Mouse (Mus musculus): ENCODE data around the gene Slc26a1. TPM values are rescaled to one million over a fixed set of nuclear protein-coding genes. Genes with fewer than 3 reads are reported as not detected.

Gene Slc26a1
- polyA plus RNA-seq, 1 experiment = 0.09 TPM

- H3K36me3 ChIP-seq (ENCODE audit: control insufficient read depth, insufficient read depth, low read length) = no peaks in the 10 kb centered on the region
- H3K27me3 ChIP-seq (ENCODE audit: control insufficient read depth, insufficient read depth, low read length) = no peaks in the 10 kb centered on the region
- H3K27ac ChIP-seq (ENCODE audit: control insufficient read depth, insufficient read depth, low read depth, low read length) = no peak overlapping the region
- TF ChIP-seq CTCF (IDR thresholded peaks at IDR 0.05; ENCODE audit: control insufficient read depth, insufficient read depth, insufficient replicate concordance, low read depth, low read length) (no peak), POLR2A (IDR thresholded peaks at IDR 0.05; ENCODE audit: control insufficient read depth, low read depth, low read length) (no peak)
- H3K4me3 ChIP-seq (ENCODE audit: control insufficient read depth, low read depth, low read length) = no peak overlapping the region
- H3K4me1 ChIP-seq (ENCODE audit: control insufficient read depth, insufficient read depth, low read length) = peaks cover 9% of the 10 kb centered on the region; the same call in 1 of the 2 replicates
Observed at GRCm38 (mm10) chr5:108713096-108713495, 37.7 kb upstream of the Slc26a1 start.

- Histone ChIP-seq H3K27ac (ENCODE audit: control insufficient read depth, insufficient read depth, low read depth, low read length) (no peak overlapping the region), H3K4me3 (ENCODE audit: control insufficient read depth, low read depth, low read length) (no peak overlapping the region), H3K4me1 (ENCODE audit: control insufficient read depth, insufficient read depth, low read length) (peaks cover 9% of the 10 kb centered on the region; the same call in 1 of the 2 replicates), H3K36me3 (ENCODE audit: control insufficient read depth, insufficient read depth, low read length) (no peaks in the 10 kb centered on the region), H3K27me3 (ENCODE audit: control insufficient read depth, insufficient read depth, low read length) (no peaks in the 10 kb centered on the region)
- TF ChIP-seq POLR2A (IDR thresholded peaks at IDR 0.05; ENCODE audit: control insufficient read depth, low read depth, low read length) = no peak
- TF ChIP-seq CTCF (IDR thresholded peaks at IDR 0.05; ENCODE audit: control insufficient read depth, insufficient read depth, insufficient replicate concordance, low read depth, low read length) = no peak
Observed at GRCm38 (mm10) chr5:108711968-108712367, 36.6 kb upstream of the Slc26a1 start.

- no peak overlapping the region for H3K4me3 ChIP-seq (ENCODE audit: control insufficient read depth, low read depth, low read length)
- H3K27me3 ChIP-seq (ENCODE audit: control insufficient read depth, insufficient read depth, low read length) = no peaks in the 10 kb centered on the region
- no peaks in the 10 kb centered on the region; the same call in 1 of the 2 replicates for H3K36me3 ChIP-seq (ENCODE audit: control insufficient read depth, insufficient read depth, low read length)
- H3K27ac ChIP-seq (ENCODE audit: control insufficient read depth, insufficient read depth, low read depth, low read length) = no peak overlapping the region
- no peak for TF ChIP-seq POLR2A (IDR thresholded peaks at IDR 0.05; ENCODE audit: control insufficient read depth, low read depth, low read length)
- no peak for TF ChIP-seq CTCF (IDR thresholded peaks at IDR 0.05; ENCODE audit: control insufficient read depth, insufficient read depth, insufficient replicate concordance, low read depth, low read length)
- H3K4me1 ChIP-seq (ENCODE audit: control insufficient read depth, insufficient read depth, low read length) = peaks cover 8% of the 10 kb centered on the region; the same call in 1 of the 2 replicates
Observed at GRCm38 (mm10) chr5:108708981-108709731, 33.8 kb upstream of the Slc26a1 start.

- H3K4me1 ChIP-seq (ENCODE audit: control insufficient read depth, insufficient read depth, low read length) = peaks cover 4% of the 10 kb centered on the region; the same call in 1 of the 2 replicates
- H3K27ac ChIP-seq (ENCODE audit: control insufficient read depth, insufficient read depth, low read depth, low read length) = no peak overlapping the region
- no peaks in the 10 kb centered on the region; the same call in 1 of the 2 replicates for H3K36me3 ChIP-seq (ENCODE audit: control insufficient read depth, insufficient read depth, low read length)
- H3K4me3 ChIP-seq (ENCODE audit: control insufficient read depth, low read depth, low read length) = no peak overlapping the region
- H3K27me3 ChIP-seq (ENCODE audit: control insufficient read depth, insufficient read depth, low read length) = no peaks in the 10 kb centered on the region
- TF ChIP-seq CTCF (IDR thresholded peaks at IDR 0.05; ENCODE audit: control insufficient read depth, insufficient read depth, insufficient replicate concordance, low read depth, low read length) = no peak
- no peak for TF ChIP-seq POLR2A (IDR thresholded peaks at IDR 0.05; ENCODE audit: control insufficient read depth, low read depth, low read length)
Observed at GRCm38 (mm10) chr5:108708419-108708818, 33.0 kb upstream of the Slc26a1 start.

- no peak overlapping the region for H3K4me3 ChIP-seq (ENCODE audit: control insufficient read depth, low read depth, low read length)
- no peak overlapping the region for H3K27ac ChIP-seq (ENCODE audit: control insufficient read depth, insufficient read depth, low read depth, low read length)
- TF ChIP-seq CTCF (IDR thresholded peaks at IDR 0.05; ENCODE audit: control insufficient read depth, insufficient read depth, insufficient replicate concordance, low read depth, low read length) (no peak), POLR2A (IDR thresholded peaks at IDR 0.05; ENCODE audit: control insufficient read depth, low read depth, low read length) (no peak)
- H3K4me1 ChIP-seq (ENCODE audit: control insufficient read depth, insufficient read depth, low read length) = peaks cover 4% of the 10 kb centered on the region; the same call in 1 of the 2 replicates
- no peaks in the 10 kb centered on the region; the same call in 1 of the 2 replicates for H3K36me3 ChIP-seq (ENCODE audit: control insufficient read depth, insufficient read depth, low read length)
- H3K27me3 ChIP-seq (ENCODE audit: control insufficient read depth, insufficient read depth, low read length) = no peaks in the 10 kb centered on the region
Observed at GRCm38 (mm10) chr5:108707758-108708157, 32.4 kb upstream of the Slc26a1 start.

- H3K27me3 ChIP-seq (ENCODE audit: control insufficient read depth, insufficient read depth, low read length) = no peaks in the 10 kb centered on the region
- H3K36me3 ChIP-seq (ENCODE audit: control insufficient read depth, insufficient read depth, low read length) = no peaks in the 10 kb centered on the region; the same call in 1 of the 2 replicates
- no peak for TF ChIP-seq CTCF (IDR thresholded peaks at IDR 0.05; ENCODE audit: control insufficient read depth, insufficient read depth, insufficient replicate concordance, low read depth, low read length)
- TF ChIP-seq POLR2A (IDR thresholded peaks at IDR 0.05; ENCODE audit: control insufficient read depth, low read depth, low read length) = no peak
- no peak overlapping the region for H3K4me3 ChIP-seq (ENCODE audit: control insufficient read depth, low read depth, low read length)
- H3K4me1 ChIP-seq (ENCODE audit: control insufficient read depth, insufficient read depth, low read length) = no peaks in the 10 kb centered on the region; the same call in 1 of the 2 replicates
- H3K27ac ChIP-seq (ENCODE audit: control insufficient read depth, insufficient read depth, low read depth, low read length) = no peak overlapping the region
Observed at GRCm38 (mm10) chr5:108703754-108704626, 28.6 kb upstream of the Slc26a1 start.

Measured in testis, adult 2 months (tissue).